Mouse (Mus musculus) thymus, postnatal 14 days (tissue): ENCODE measurements around the gene Atrip.

Experiments
- DNase-seq: peaks from one replicate; pipeline ENCODE4 v3.0.0; 2021

Gene Atrip

DNA sequence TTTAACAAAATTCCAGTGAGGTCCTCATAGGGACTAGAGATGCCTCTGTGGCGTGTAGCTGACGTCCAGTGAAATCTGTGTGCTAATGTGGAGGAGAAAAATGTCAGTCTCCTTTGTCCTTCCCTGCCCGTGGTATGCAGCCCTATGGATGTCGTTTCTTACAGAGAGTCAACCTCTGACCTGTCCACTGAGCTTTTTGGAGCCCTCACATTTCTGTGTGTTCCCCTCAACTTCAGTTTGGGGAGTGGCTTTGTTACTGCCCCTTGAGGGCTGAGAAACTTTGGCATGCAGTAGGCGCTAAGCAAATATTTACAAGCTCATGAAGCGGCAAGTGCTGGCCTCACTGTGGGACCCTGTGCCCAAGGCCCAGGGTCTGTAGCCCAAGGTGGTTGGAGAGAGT lies 23.4 kb upstream of the Atrip start:
- DNase-seq: no peak

DNA sequence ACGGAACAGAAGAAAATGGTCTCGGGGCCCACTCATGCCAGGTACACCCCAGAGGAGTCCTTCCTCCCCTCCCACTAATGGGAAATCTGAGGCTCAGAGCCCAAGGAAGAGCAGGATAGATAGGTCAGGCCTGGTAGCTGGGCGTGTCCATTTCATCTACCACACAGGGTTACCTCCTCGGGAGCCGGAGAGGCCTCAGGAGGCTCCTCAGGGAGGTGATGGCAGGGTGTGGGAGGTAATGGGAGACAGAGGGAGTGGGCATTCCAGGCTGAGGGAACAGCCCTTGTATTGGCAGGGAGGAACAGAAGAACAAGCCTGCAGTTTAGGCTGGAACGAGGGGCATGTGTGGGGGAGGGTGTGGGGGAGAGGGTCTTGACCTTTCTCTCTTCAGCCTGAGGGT lies 22.9 kb upstream of the Atrip start:
- no peak for DNase-seq

DNA sequence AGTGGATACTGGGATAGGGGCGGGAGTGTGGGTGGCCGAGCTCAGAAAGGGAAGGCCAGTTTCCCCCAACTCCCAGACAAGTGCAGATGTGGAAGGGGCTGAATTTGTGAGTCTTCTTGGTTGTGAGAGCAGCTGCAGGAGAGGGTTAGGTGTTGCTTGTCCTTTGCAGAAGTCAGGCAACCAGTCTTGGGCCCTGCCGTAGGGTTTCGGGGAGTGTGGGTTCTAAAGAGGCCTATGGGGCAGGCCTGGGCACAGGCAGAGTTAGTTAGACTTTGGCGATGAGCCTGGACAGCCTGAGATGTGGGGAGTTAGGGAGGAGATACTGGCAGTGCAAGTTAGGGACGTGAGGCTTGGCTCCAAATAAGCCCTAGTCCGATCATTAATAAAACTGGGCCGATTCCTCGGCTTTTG lies 22.3 kb upstream of the Atrip start:
- DNase-seq: peak; percentile 20

DNA sequence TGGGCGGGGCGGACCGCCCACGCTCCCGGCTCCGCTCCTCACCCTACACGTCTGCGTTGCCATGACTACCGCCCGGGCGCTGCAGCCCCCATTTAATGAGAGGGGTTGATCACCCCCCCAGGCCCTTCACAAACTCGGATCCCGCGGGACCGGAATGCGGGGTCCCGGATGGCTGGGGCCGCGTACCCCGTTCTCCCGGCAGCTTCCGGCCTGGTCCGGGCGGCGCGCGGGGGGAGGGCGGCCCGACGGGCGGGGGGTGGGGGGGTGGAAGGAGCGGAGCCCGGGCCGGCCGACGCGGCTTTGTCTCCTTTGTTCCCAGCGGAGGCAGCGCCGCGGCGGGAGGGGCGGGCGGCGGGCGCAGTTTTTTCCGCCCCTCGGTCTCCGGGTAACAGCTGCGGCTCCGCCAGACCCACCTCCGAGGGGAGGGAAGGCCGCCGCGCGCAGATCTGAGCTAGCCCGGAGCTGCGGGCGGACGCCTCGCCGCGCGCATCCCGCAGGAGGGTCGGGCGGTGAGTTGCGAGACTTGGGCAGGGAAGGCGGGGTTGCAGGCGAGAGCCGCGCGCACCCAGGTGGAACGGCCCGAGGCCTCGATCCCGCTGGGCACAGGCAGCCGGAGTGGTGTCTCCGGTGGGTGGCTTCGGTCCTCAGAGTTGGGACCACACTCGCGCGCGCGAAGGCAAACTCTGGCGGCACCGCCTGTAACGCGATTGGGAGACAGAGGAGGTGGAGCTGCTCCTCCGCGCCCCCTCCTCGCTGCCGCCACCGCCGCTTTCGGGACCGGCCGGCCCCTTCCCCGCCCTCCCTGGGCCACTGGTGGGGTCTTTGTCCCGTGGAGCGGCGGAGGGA lies 21.4 kb upstream of the Atrip start, which contains the start of gene Plxnb1:
Gene Plxnb1 (plus strand): TSS at position 253 of the 846 bp plus-strand sequence.
- DNase-seq: peak; percentile 83

DNA sequence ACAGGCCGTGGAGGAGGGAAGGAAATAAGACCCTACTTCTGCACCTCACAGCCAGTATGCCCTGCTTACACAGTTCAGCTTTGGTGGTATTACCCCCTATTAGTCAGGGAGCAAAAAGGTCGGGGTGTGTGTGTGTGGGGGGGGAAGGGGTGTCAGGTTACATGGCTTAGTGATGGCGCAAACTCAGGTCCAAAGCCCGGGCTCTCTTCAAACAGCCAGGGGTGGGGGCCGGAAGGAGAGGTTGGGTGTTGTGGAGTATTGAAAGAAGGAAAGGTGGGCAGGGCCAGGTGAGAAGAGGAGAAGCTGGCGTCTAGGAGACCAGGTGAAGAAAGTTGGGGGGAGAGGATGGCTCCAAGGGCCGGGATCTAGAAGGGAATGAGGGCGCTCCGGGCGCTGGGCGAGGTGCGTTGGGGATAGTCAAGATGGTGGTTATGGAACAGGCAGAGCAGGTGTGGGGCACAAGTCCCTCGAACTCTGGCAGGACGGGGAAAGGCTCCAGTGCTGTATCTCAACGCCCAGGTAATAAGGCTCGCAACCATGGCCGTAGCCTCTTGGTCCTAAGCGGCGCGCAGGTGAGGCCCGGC lies 20.7 kb upstream of the Atrip start:
- no peak for DNase-seq

DNA sequence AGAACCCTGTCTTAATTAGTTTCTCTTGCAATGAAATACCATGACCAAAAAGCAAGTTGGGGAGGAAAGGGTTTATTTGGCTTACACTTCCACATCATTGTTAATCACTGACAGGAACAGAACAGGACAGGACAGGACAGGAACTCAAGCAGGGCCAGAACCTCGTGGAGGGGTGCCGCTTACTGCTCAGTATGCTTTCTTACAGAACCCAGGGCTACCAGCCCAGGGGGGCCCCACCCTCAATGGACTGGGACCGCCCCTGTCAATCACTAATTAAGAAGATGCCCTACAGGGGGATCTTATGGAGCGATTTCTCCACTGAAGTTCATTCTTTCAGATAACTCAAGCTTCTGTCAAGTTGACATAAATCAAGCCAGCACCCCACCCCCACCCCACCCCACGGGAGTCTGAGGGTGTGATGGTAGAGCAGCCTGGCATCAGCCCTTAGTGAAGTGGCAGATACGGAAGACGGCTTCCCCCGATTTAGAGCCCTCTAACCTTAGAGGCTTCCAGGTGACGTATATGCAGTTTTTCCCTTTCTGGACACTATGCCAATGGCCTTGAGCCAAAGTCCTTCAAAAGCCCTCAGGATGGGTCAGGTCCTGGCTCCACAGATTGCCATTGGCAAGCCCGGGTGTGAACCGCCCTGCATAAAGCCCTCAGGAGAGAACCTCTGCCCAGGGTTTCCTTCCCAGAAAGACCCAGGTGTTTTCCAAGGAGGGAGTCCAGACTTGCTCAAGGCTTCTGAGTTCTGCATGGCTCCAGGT lies 20.0 kb upstream of the Atrip start:
- DNase-seq: no peak

DNA sequence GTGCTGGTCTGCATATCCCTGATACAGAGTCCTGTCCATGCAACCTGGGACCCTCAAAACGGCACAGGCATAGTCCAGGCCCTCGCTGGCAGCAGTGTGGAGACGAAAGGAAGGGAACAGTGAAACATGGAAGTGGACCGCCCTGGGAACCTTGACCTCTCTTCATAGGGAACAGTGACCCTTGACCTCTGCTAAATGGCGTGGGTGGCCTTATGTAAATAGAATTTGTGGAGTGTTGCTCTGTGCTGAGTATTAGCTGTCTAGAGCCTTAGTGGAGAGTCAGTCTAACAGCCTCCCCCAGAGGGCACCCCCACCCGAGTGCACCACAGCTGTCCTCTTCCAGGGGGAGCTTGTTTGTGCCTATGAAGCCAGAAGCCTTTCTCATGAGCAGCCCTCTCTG lies 18.9 kb upstream of the Atrip start:
- no peak for DNase-seq

DNA sequence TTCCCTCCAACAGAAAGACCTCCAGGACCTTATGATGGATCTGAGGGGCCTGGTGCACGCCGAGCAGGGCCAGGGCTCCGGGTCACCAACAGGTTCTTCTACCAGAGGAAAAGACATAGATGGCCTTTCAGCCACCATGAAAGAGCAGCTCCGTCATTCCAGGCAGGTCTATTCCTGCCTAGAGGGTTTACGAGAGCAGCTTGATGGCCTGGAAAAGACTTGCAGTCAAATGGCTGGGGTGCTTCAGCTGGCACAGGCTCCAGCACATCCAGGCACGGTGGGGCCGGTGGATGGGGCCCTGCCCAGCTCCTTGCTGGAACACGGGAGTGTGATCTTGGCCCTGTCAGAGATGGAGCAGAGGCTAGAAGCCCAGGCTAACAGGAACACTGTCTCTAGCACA lies 17.9 kb upstream of the Atrip start:
- no peak for DNase-seq

DNA sequence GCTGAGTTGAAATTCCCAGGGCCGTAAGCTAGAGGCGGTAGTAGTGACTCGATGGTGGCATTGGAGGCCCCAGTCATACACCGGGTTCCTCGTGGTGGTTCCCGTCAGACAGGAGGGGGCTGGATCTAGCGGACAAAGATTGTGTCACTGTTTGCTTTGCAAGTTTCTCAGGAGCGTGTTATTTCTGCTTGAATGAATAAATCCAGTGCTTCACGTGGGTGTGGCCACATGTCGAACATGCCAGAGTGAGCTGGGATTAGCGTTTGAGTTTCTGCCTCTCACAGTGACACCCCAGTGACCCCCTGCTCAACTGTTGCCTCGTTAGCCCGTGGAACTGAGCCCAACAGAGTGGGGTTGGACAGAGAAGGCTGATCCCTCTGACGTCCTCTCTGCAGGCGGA lies 16.5 kb upstream of the Atrip start:
- DNase-seq: no peak

DNA sequence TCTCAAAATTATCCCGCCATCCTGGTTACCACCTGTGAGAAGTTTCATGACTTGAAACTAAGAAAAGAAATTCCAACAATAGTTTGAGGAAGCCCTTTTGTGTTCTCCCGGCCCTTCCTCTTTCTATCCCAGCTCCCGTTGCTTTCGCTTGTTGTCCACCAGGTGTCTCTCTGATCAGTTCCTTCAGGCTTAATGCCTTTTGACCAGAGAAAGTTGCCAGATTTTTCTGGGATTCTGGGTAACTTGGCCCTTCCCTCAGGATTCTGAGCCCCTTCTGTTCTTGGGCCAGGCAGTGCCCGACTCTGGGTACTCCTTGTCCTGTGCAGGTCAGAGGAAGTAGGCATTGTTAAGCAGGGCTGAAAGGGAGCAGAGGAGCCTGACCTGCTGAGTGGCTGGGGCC lies 14.1 kb upstream of the Atrip start:
- DNase-seq: no peak

DNA sequence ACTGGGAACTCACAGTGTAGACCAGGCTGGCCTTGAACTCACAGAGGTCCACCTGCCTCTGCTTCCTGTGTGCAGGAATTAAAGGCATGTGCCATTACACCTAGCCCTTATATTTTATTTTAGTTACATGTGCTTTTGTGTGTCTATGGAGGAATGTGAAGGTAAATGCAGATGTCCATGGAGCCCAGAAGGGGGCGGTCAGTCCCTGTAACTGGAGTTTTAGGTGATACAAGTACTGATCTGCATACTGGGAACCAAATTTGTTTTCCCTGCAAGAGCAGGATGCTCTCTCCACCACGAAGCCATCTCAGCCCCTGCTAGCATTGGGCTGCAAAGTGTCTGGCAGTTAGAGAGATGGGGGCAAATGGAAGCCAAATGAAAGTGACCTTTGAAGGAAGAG lies 11.0 kb upstream of the Atrip start:
- no peak for DNase-seq

DNA sequence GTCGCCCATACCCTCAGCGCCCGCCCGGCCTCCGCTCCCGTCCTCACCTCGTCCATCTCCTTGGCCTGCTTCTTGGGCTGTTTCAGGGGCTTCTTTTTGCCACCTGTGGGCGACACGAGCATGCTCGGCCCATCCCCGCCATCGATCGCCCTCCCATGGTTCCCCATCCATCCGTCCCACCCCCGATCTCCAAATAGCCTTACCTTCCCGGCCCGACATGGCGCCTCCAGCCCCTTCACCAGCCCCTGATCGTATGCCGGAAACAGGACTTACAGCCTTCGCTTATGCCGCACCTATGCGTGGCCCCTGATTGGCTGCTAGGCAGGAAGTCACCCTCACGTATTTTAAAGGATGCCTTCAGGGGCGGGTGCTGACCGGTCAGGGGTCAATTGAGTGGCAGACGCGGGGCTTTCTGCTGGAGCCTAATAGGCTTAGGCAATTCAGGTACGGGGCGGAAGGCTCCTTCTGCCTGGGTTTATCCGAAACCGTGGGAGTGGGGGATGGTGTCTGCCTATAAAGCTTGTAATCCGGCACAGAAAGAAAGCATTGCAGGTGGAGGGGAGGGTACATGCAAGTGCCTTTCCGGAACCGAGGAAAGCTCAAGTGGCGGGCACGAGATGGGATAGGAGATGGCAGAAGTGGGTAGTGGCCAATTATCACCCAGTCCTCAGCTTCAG lies 8.3 kb upstream of the Atrip start, which contains the start of the genes Ccdc51 and Tma7:
Gene Ccdc51 (plus strand): TSS at position 370 of the 677 bp plus-strand sequence.
Gene Tma7 (minus strand): TSS at position 464 of the 677 bp plus-strand sequence.
- peak; percentile 85 for DNase-seq

DNA sequence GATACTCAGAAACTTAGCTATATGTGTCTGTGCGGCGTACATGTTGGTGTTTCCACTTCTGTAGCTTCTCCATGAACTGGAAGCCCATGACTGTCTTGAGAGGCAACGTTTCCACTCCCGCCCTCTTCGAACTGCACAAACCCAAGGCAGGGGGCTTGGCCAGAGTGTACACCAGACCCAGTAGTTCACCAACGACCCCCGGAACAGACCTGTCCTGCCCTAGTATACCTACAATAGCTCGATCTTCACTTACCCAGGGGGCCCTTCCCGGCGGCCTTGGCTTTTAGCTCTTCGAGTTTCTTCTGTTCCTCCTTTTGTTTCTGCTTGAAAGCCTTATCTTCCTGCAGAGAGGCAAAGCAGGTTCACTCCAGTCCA lies 7.8 kb upstream of the Atrip start:
- DNase-seq: no peak

DNA sequence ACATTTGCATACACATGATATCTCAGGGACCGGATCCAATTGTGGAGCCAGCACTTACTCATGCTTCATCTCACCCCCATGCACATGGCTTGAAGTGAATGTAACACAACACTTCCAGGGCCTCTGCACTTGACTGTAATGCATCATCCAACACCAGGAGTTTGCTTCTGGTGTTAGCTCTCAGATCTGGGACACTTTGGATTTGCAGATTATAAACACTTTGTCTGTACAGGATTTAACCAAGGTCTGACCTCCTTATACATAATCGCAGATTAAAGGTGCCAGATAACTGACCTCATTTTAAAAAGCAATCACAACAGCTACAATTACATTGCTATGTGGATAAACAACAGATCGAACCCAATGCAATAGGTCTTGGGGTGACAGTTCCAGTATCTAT lies 6.6 kb upstream of the Atrip start:
- DNase-seq: no peak

DNA sequence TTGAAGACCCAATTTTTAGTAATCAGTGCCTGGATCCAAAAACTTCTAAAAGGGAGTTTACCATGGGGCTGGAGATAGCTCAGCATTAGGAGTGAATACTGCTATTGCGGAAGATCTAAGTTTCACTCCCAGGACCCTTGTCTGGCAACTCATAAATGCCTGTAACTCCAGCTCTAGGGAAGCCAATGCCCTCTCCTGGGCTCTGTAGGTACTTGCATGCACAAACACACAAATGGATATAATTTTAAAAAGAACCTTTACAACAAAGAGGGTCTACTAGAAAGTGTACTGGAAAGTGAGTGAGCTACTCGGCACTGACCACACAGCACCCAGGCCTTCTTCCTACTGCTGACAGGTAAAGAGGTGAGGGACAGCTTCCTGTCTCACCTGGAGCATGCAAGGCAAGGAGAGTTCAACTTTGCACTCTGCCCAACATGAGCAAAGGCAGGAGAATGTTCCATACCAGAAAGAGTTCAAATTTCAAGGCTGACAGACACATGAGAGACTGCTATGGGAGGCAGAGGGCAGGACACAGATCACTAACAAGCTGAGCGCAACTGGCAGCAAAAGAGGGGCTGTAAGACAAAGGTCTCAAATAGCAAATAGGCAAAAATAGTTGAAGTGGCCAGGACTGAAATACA lies 5.7 kb downstream of the Atrip start:
- no peak for DNase-seq

DNA sequence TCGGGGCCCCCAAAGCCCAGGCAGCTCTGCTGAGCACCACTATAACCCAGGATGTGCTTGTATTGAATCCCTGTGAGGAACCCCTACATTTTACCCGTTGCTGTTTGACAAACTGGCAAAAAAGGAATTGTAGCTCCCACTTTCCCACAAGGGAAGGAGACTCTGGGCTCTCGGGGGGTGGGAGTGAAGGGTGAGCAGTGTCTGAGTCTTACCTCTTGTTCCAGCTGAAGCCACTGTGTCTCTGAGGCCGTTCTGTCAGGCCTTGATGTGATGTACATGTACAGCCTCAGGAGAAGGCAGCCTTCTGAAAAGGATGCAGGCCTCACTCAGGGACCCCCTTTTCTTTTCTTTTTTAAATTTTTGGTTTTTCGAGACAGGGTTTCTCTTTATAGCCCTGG lies 13.0 kb downstream of the Atrip start:
- no peak for DNase-seq

DNA sequence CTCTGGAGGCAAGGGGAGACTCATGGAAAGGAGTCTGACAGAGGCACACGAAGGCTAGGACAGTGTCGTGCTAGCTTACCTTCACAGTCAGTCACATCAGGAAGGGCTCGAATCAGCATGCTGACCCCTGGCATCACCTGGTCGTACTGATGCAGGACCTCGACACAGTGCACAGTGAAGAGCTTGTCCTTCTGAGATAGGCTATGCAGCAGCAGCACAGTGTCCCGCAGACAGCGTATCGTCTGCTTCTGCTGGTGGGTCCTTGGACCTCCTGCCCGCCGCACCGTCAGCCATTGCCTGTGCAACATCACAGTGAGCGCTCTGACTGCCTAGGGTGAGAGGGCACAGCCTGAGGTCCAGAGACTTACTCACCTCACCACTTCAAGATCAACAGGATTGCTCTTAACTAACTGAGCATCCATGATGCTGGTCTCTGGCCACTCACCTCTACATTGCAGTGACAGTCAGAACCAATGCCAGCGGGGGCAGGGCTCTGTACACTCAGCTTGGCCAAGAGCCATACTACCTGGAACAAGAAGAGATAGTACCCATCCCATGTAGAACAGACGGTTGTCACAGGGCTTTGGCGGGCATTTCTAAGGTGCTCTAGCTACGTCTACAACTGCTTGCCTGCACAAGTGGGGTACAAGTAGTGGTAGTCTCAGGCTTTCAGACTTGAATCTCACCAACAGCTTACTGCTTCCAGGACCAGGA lies 13.6 kb downstream of the Atrip start:
- peak; percentile 17 for DNase-seq

DNA sequence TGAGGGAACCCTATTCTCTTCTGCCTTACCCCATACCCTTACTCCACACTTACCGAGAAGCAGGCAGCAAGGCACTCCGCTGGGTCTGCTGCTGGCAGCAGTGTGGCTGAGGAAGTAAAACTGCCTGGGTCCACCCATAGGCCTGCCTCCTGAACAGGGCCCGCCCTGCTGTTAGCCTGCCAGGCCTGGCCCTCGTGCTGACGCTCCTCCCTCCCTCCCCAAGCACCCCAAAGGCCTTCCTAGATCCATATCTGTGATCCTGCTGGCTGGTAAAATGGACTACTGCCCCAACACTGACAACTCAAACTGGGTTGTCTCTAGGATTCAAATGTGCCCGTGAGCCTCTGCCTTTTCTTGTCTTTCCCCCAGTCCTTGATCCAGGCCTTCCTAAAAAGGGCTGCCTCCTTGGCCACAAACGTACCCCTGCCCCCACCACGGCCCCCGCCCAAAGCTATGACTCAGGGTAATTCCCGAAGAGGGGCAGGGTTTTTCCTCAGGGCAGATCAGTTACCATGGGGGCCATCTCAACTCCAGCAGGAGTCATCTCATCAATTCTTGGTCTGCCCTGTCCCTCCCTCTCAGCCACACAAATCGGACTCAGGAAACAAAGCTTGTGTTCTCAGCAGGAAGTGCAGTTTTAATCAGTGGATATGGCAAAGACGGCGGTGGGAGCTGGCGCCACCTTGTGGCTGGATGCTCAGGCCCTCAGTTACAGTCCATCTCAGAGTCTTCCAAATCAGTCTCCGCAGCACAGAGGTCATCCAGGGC lies 14.6 kb downstream of the Atrip start, which contains the start of gene Trex1:
Gene Trex1 (minus strand): TSS at position 599 of the 768 bp plus-strand sequence.
- DNase-seq: peak; percentile 87

DNA sequence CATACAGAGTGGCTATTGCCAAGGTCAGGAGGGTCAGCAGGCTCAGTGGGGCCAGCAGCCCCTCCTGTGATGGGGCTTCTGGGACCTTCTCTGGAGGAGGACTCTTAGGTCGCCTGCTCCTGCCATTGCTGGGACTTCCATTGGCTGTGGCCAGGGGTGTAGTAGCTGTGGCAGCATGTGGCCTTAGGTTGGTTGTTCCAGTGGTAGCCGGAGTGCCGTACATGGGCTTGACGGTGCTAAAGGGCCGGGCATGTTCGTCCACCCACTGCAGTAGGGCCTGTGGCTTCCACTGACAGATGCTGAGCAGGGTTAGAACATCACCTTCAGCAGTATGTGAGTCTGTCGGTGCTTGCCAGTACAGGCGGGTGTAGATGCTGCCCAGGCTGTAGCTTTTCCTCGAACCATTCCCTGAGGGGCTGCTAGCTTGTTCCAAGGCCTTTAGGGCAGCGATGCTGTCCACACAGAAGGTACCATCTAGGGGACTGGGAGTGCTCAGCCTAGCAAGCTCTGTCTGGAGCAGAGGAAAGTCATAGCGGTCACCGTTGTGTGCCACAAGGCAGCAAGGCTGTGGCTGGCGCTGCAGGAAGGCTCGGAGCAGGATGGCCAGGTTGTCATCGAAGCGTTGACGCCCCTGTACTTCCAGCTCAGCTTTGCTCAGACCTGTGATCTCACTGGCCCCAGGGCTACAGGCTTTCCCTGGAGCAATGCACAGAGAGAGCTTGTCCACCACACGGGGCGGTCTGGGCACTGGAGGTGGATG lies 15.7 kb downstream of the Atrip start:
- no peak for DNase-seq

DNA sequence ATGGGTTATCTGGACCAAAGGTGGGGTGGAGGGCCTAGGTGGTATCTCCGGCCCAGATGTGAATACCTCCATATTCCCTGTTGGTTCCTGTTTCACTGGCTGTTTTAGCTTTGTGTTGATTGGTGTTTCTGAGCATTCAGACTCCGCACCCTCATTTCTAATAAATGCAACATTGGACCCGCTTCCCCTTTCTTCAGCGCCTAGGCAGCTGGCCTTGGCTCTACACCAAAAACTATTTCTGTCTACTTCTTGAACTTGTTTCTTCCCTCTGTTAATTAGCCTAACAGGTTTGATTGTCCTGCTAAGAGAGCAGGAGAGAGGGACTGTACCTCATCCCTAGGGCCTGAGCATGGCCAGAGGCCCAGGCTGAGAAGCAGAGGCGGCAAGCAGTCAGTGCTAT lies 16.4 kb downstream of the Atrip start:
- no peak for DNase-seq
